Mouse (Mus musculus) testis, adult 2 months (tissue): ENCODE data around the gene Polr2f. TPM values are rescaled to one million over a fixed set of nuclear protein-coding genes. Genes with fewer than 3 reads are reported as not detected.

Source experiments
- H3K27ac ChIP-seq: fragments of 200-500 bp; 2 replicates; pipeline ENCODE4 v1.5.1; 2012; ENCODE audit warnings: low read depth, low read length; ENCODE audit not compliant: control insufficient read depth, insufficient read depth
- H3K27me3 ChIP-seq: fragments of 200-500 bp; 2 replicates; pipeline ENCODE4 v1.6.1; 2012; ENCODE audit warnings: mild to moderate bottlenecking, low read length, moderate library complexity; ENCODE audit not compliant: control insufficient read depth, insufficient read depth
- H3K36me3 ChIP-seq: fragments of 200-500 bp; 2 replicates; pipeline ENCODE4 v1.6.1; 2012; ENCODE audit warnings: mild to moderate bottlenecking, low read length; ENCODE audit not compliant: control insufficient read depth, insufficient read depth
- H3K4me1 ChIP-seq: fragments of 200-500 bp; 2 replicates; pipeline ENCODE4 v1.6.1; 2012; ENCODE audit warnings: low read length; ENCODE audit not compliant: control insufficient read depth, insufficient read depth
- H3K4me3 ChIP-seq: fragments of 200-500 bp; 2 replicates; pipeline ENCODE4 v1.5.1; 2012; ENCODE audit warnings: low read depth, mild to moderate bottlenecking, low read length, moderate library complexity, mixed read lengths; ENCODE audit not compliant: control insufficient read depth
- CTCF ChIP-seq: fragments of 200-500 bp; IDR thresholded peaks from 2 replicates; pipeline ENCODE4 v1.5.1; 2012; ENCODE audit warnings: low read depth, mild to moderate bottlenecking, inconsistent platforms, low read length, moderate library complexity; ENCODE audit not compliant: control insufficient read depth, insufficient read depth, insufficient replicate concordance
- POLR2A ChIP-seq: fragments of 200-500 bp; IDR thresholded peaks from 2 replicates; pipeline ENCODE4 v1.6.1; 2012; ENCODE audit warnings: low read depth, mild to moderate bottlenecking, inconsistent platforms, low read length, moderate library complexity; ENCODE audit not compliant: control insufficient read depth
- polyA plus RNA-seq: library from polyadenylated mRNA; depleted of rRNA; stranded (reverse); fragments of >200 nt; gene quantifications from 2 replicates; pipeline ENCODE4 v1.2.3, GENCODE M21; 2012

Gene Polr2f
- polyA plus RNA-seq, 1 experiment: 41.1 TPM

GRCm38 (mm10) chr15:79155572-79155971 lies 14.8 kb downstream of the Polr2f start:
- no peaks in the 10 kb centered on the region for H3K36me3 ChIP-seq
- no peak overlapping the region for H3K27ac ChIP-seq
- H3K4me3 ChIP-seq: no peak overlapping the region
- TF ChIP-seq CTCF: no peak
- TF ChIP-seq POLR2A: no peak
- no peaks in the 10 kb centered on the region for H3K27me3 ChIP-seq
- H3K4me1 ChIP-seq: no peaks in the 10 kb centered on the region

DNA sequence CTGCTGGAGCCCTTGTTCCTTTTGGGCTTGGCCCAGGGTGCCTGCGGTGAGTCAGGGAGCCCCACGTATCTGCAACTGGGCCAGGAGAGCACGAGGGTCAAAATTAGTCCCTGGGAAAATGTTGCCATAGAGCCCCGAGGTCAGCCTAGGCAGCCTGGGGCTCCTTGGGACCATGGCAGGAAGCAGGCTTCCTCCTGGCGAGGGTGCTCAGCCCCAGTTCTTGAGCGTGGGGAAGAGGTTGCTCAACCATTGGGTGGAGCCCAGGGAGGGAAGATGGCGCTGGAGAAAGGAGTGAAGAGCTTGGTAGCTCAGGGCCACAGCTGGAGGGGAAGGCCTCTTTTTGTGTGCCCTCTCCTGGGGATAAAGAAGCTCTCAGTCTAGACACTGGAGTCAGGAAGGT lies 21.5 kb downstream of the Polr2f start:
- Histone ChIP-seq H3K4me3 (no peak overlapping the region), H3K27me3 (no peaks in the 10 kb centered on the region), H3K4me1 (peaks cover 7% of the 10 kb centered on the region)

GRCm38 (mm10) chr15:79162822-79163221 lies 22.0 kb downstream of the Polr2f start:
- Histone ChIP-seq H3K36me3 (no peaks in the 10 kb centered on the region), H3K4me1 (peaks cover 7% of the 10 kb centered on the region), H3K4me3 (no peak overlapping the region), H3K27me3 (no peaks in the 10 kb centered on the region), H3K27ac (no peak overlapping the region)
- TF ChIP-seq POLR2A (no peak), CTCF (peak; percentile 20; the same call in 1 of the 2 replicates)

More for the DNA sequence above, 21.5 kb downstream of the Polr2f start:
- Histone ChIP-seq H3K27ac (no peak overlapping the region), H3K36me3 (no peaks in the 10 kb centered on the region)
- no peak for TF ChIP-seq CTCF
- TF ChIP-seq POLR2A: no peak

DNA sequence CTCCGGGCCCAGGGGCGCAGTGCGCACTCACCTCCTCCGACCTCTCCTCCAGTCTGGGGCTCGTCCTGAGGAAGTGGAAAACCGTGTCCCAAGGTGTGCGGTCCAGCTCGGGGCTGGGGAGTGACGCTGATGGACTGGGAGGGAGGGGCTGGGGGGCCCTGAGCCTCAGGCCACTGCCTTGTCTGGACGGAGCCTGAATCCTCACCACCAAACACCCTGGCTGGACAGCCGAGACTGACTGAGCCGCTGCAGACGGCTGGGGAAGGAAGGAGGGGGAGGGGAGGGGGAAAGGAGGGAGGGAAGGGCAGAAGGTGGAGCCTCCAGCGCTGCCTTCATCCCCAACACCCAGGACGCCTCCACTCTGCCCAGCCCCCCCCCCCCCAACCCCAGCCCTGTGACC lies 23.4 kb downstream of the Polr2f start:
- Histone ChIP-seq H3K4me1 (peaks cover 7% of the 10 kb centered on the region), H3K36me3 (no peaks in the 10 kb centered on the region), H3K27me3 (no peaks in the 10 kb centered on the region), H3K4me3 (no peak overlapping the region), H3K27ac (no peak overlapping the region)
- TF ChIP-seq POLR2A (no peak), CTCF (no peak)

GRCm38 (mm10) chr15:79165140-79165539 lies 24.3 kb downstream of the Polr2f start, which contains the start of gene Sox10:
TSS of gene Sox10 (minus strand) at chr15:79165240.
- no peaks in the 10 kb centered on the region for H3K36me3 ChIP-seq
- H3K4me3 ChIP-seq: no peak within 1 kb of the TSS
- H3K27ac ChIP-seq: no peak within 1 kb of the TSS
- H3K27me3 ChIP-seq: no peaks in the 10 kb centered on the region
- TF ChIP-seq POLR2A (no peak), CTCF (no peak)
- H3K4me1 ChIP-seq: peaks cover 7% of the 10 kb centered on the region

- Histone ChIP-seq H3K27ac (no peak overlapping the region), H3K4me1 (peaks cover 7% of the 10 kb centered on the region), H3K36me3 (no peaks in the 10 kb centered on the region), H3K27me3 (no peaks in the 10 kb centered on the region), H3K4me3 (no peak overlapping the region)
- TF ChIP-seq POLR2A: no peak
- no peak for TF ChIP-seq CTCF
Measured at GRCm38 (mm10) chr15:79166712-79167111, 25.9 kb downstream of the Polr2f start.

GRCm38 (mm10) chr15:79176905-79177304 lies 36.1 kb downstream of the Polr2f start:
- no peak for TF ChIP-seq POLR2A
- no peak for TF ChIP-seq CTCF

DNA sequence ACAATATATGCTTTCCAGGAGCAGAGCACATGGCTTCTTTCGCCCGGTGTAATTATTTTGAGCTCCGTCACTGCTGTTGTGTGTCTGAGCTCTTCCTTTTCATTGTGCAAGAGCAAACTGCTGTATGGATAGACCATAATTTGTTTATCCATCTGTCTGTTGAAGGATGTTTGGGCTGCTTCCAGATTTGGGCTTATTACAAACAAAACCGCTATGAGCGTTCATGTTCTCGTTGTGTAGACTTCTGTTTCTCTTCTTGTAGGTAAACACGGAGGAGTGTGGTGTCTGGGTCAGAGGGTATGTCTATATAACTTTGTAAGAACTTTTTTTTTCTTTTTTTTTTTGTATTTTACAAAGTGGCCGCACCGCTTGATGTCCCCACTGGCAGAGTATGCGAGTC lies 44.4 kb downstream of the Polr2f start:
- H3K27me3 ChIP-seq: no peaks in the 10 kb centered on the region
- no peak for TF ChIP-seq CTCF
- TF ChIP-seq POLR2A: no peak
- no peak overlapping the region for H3K27ac ChIP-seq
- no peak overlapping the region for H3K4me3 ChIP-seq
- H3K4me1 ChIP-seq: no peaks in the 10 kb centered on the region
- H3K36me3 ChIP-seq: no peaks in the 10 kb centered on the region

More at GRCm38 (mm10) chr15:79176905-79177304, 36.1 kb downstream of the Polr2f start:
- H3K27ac ChIP-seq: no peak overlapping the region
- H3K27me3 ChIP-seq: no peaks in the 10 kb centered on the region
- no peaks in the 10 kb centered on the region for H3K4me1 ChIP-seq
- no peaks in the 10 kb centered on the region for H3K36me3 ChIP-seq
- H3K4me3 ChIP-seq: no peak overlapping the region
